Comparison of ENCODE assay signal across 17 mouse cellular contexts in genomic region chr11:24349967-24350643, GRCm38 (mm10).
DNase-seq lines count a peak whose midpoint lies in the region; ATAC-seq and TF ChIP-seq lines count a peak whose summit lies in the region.
"Had no signal": no experiment of that assay in that cellular context is flagged by ENCODE, and none has a peak within 500 bp of the region (broad histone marks: within the 10 kb centered on the region; RNA-seq: fewer than 3 reads in every experiment).

No protein-coding gene starts in this region.

- no peak for TF ChIP-seq CTCF in brain, embryonic 14.5 days (IDR thresholded peaks at IDR 0.05; ENCODE audit: borderline replicate concordance, extremely low read depth, insufficient read depth, insufficient read length)

- H3K27me3 ChIP-seq in forebrain, embryonic 12.5 days = no peaks in the 10 kb centered on the region
- H3K27me3 ChIP-seq in midbrain, embryonic 13.5 days = no peaks in the 10 kb centered on the region
- H3K27me3 ChIP-seq: embryonic facial prominence, embryonic 15.5 days; heart, embryonic 15.5 days; hindbrain, embryonic 15.5 days; liver, embryonic 15.5 days had no signal

- peak; percentile 76 for DNase-seq in heart, adult 11 months
- DNase-seq in heart, postnatal 25 days (ENCODE audit: low spot score) = no peak
- peak; percentile 88 for DNase-seq in brain, embryonic 14.5 days (ENCODE audit: low read depth)
- DNase-seq in adipocyte (ENCODE audit: low spot score) = no peak
- no peak for DNase-seq in layer of hippocampus, adult 9-11 months
- DNase-seq in lung, postnatal 4 days = no peak
- DNase-seq: adrenal gland, postnatal 36 days; cerebellum, adult 9-11 months; heart, adult 2 months; lung, postnatal 10 days had no signal

- H3K27ac ChIP-seq in forebrain, embryonic 12.5 days = peak overlapping the region; percentile 42; the same call in 1 of the 2 replicates
- no peak overlapping the region for H3K27ac ChIP-seq in midbrain, embryonic 13.5 days
- H3K27ac ChIP-seq: embryonic facial prominence, embryonic 15.5 days; heart, adult 2 months; heart, embryonic 15.5 days; hindbrain, embryonic 15.5 days; liver, embryonic 15.5 days had no signal

- H3K4me3 ChIP-seq in forebrain, embryonic 12.5 days (replicated peaks) = no peak overlapping the region
- no peak overlapping the region for H3K4me3 ChIP-seq in midbrain, embryonic 13.5 days (replicated peaks)
- H3K4me3 ChIP-seq: embryonic facial prominence, embryonic 15.5 days; heart, adult 2 months; heart, embryonic 15.5 days; hindbrain, embryonic 15.5 days; liver, embryonic 15.5 days had no signal

- intact Hi-C loops in heart, postnatal 25 days (cut with DNase I) = no loop called here

- no peaks in the 10 kb centered on the region for H3K36me3 ChIP-seq in forebrain, embryonic 12.5 days (replicated peaks)
- H3K36me3 ChIP-seq in midbrain, embryonic 13.5 days = no peaks in the 10 kb centered on the region
- H3K36me3 ChIP-seq: embryonic facial prominence, embryonic 15.5 days; heart, embryonic 15.5 days; hindbrain, embryonic 15.5 days; liver, embryonic 15.5 days had no signal

- TF ChIP-seq POLR2A in brain, embryonic 14.5 days (IDR thresholded peaks at IDR 0.05; ENCODE audit: borderline replicate concordance, extremely low read depth, insufficient read depth, insufficient read length, poor library complexity, severe bottlenecking) = no peak

- ATAC-seq in forebrain, embryonic 12.5 days (ENCODE audit: low FRiP score) = peak; percentile 69
- peak; percentile 72; the same call in 1 of the 2 replicates for ATAC-seq in midbrain, embryonic 13.5 days
- ATAC-seq: Patski had no signal

- peak overlapping the region; percentile 26; the same call in 1 of the 2 replicates for H3K4me2 ChIP-seq in forebrain, embryonic 12.5 days
- peak overlapping the region; percentile 13; the same call in 1 of the 2 replicates for H3K4me2 ChIP-seq in midbrain, embryonic 13.5 days (replicated peaks)
- H3K4me2 ChIP-seq: embryonic facial prominence, embryonic 15.5 days; heart, embryonic 15.5 days; hindbrain, embryonic 15.5 days; liver, embryonic 15.5 days had no signal

- no peak overlapping the region for H3K9ac ChIP-seq in forebrain, embryonic 12.5 days
- H3K9ac ChIP-seq in midbrain, embryonic 13.5 days (replicated peaks) = no peak overlapping the region
- H3K9ac ChIP-seq: embryonic facial prominence, embryonic 15.5 days; heart, embryonic 15.5 days; hindbrain, embryonic 15.5 days; liver, embryonic 15.5 days had no signal

- H3K4me1 ChIP-seq in forebrain, embryonic 12.5 days = peaks cover 23% of the 10 kb centered on the region
- H3K4me1 ChIP-seq in midbrain, embryonic 13.5 days (replicated peaks) = peaks cover 21% of the 10 kb centered on the region
- H3K4me1 ChIP-seq: heart, embryonic 15.5 days; liver, embryonic 15.5 days had no signal

- no peaks in the 10 kb centered on the region for H3K9me3 ChIP-seq in forebrain, embryonic 12.5 days
- H3K9me3 ChIP-seq in midbrain, embryonic 13.5 days = no peaks in the 10 kb centered on the region
- H3K9me3 ChIP-seq: embryonic facial prominence, embryonic 15.5 days; heart, embryonic 15.5 days; hindbrain, embryonic 15.5 days; liver, embryonic 15.5 days had no signal

- WGBS in forebrain, embryonic 12.5 days = 11% methylated on average over 10 of the region's 10 CpGs
- WGBS in midbrain, embryonic 13.5 days = 15% methylated on average over 10 of the region's 10 CpGs

Comparison
In these comparisons a context has a peak if more than half of its experiments do, and no peak if none do; other contexts are left out.
1. DNase-seq: peak in heart, adult 11 months (single experiment) and brain, embryonic 14.5 days (single experiment); none in heart, postnatal 25 days (single experiment), adipocyte (single experiment), layer of hippocampus, adult 9-11 months (single experiment) and lung, postnatal 4 days (0 of 2).